Mouse (Mus musculus): ENCODE results near the gene Cdc37.

- peak; percentile 63; the same call in 1 of the 2 replicates for TF ChIP-seq POLR2A (IDR thresholded peaks at IDR 0.05; ENCODE audit: control insufficient read depth, extremely low read depth, insufficient read depth, low read length, poor library complexity)
- TF ChIP-seq CTCF (IDR thresholded peaks at IDR 0.05; ENCODE audit: borderline replicate concordance, control insufficient read depth, extremely low read depth, insufficient read depth, low read length, poor library complexity): peak; percentile 42; the same call in 1 of the 2 replicates
Measured at GRCm38 (mm10) chr9:21131059-21131956, 18.5 kb downstream of the Cdc37 start, which contains the start of gene Tyk2.
